Mouse (Mus musculus) effector memory CD4-positive, alpha-beta T cell, adult 5 months (primary cell): ENCODE measurements around the gene Muc4. TPM values are rescaled to one million over a fixed set of nuclear protein-coding genes. Genes with fewer than 3 reads are reported as not detected.

Experiments used
- polyA plus RNA-seq: library from polyadenylated mRNA; unstranded; fragments of 100-300 nt; shearing (Covaris generic); gene quantifications from one replicate; pipeline ENCODE4 v1.2.1, GENCODE M21; 2017

Gene Muc4
- polyA plus RNA-seq: 0.05 TPM

GRCm38 (mm10) chr16:32735586-32735985 is at the start of gene Muc4:
Gene Muc4 (plus strand): TSS chr16:32735886.

GRCm38 (mm10) chr16:32797426-32797689 is 61.7 kb downstream of the Muc4 start, which contains the start of gene Muc20:
Gene Muc20 (minus strand): TSS chr16:32797435.

GRCm38 (mm10) chr16:32810321-32810720 is 74.6 kb downstream of the Muc4 start, which contains the start of gene Smbd1:
Gene Smbd1 (minus strand): TSS chr16:32810477.

Other genes with a start within 250 kb of the Muc4 start
- gene Slc51a, start 248.0 kb upstream of the Muc4 start, polyA plus RNA-seq: not detected
- not detected for gene Zdhhc19, start 239.6 kb upstream of the Muc4 start, polyA plus RNA-seq
- 51.5 TPM for gene Tfrc, start 127.0 kb upstream of the Muc4 start, polyA plus RNA-seq
- gene Tnk2, start 92.0 kb upstream of the Muc4 start, polyA plus RNA-seq: 15.0 TPM
- gene Muc20, start 61.5 kb downstream of the Muc4 start, polyA plus RNA-seq: not detected
- gene Smbd1, start 74.6 kb downstream of the Muc4 start, polyA plus RNA-seq: not detected
- gene Fyttd1, start 141.6 kb downstream of the Muc4 start, polyA plus RNA-seq: 62.3 TPM
- gene Rubcn, start 141.9 kb downstream of the Muc4 start, polyA plus RNA-seq: 11.1 TPM
- gene Lrch3, start 178.2 kb downstream of the Muc4 start, polyA plus RNA-seq: 70.9 TPM